Mouse (Mus musculus): Measurements from ENCODE around the gene Ifna15.

Gene Ifna15

DNA sequence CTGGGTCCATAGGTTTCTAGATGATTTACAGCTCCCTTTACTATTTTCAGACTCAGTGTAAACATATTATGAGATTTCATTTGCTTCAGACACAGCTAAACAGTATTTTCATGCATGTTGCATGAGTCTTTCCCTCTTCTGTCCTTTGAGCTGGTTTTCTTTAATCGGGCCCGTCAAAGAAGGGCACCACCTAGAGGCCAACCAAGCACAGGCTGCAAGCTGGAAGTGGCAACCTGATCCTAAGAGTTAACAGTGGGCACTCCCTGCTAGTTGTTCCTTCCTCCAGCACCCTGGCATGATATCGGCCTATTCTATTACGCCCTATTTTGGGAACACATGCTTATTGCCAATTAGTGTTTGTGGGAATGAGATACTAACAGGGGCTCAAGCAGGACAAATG, 43.6 kb downstream of the Ifna15 start:
- DNase-seq (ENCODE audit: low spot score in 2 of 2), result no peak

DNA sequence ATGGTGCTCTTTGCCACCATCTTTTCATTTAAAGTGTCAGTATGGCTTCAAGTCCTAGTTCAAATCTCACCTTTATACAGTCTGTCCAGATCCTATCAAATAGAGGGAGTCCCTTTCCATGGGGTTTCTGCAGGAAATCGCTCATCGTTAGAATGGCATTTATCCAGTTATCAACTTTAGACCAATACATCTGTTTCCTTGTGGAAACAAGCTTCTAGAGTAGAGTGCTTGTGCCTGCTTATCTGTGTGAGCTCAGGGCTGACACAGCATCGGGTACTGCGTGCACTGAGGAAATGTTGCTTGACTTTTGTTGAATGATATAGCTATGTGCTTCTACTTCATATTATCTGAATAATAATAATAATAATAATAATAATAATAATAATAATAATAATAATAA, 44.3 kb downstream of the Ifna15 start:
- DNase-seq (ENCODE audit: low spot score in 2 of 2), result no peak

Data from urinary bladder, postnatal 4 days (tissue).